Mouse (Mus musculus) midbrain, embryonic 10.5 days (tissue): ENCODE data around the gene Adm2. TPM values are rescaled to one million over a fixed set of nuclear protein-coding genes. Genes with fewer than 3 reads are reported as not detected.
A peak's percentile ranks its signal among the peaks of the same experiment; 100 is the strongest.

Source experiments
- DNase-seq: peaks from one replicate; pipeline ENCODE4 v3.0.0-alpha.2; 2017; ENCODE audit warnings: low spot score
- H3K27ac ChIP-seq: fragments of 300-500 bp; sonication (generic); replicated peaks from 2 replicates; pipeline ENCODE4 v1.5.1; 2016; ENCODE audit warnings: mild to moderate bottlenecking
- H3K27me3 ChIP-seq: fragments of 300-500 bp; sonication (generic); 2 replicates; pipeline ENCODE4 v1.6.1; 2016; ENCODE audit warnings: low read depth, mild to moderate bottlenecking; ENCODE audit not compliant: poor library complexity, severe bottlenecking
- H3K36me3 ChIP-seq: fragments of 300-500 bp; sonication (generic); 2 replicates; pipeline ENCODE4 v1.6.1; 2016; ENCODE audit warnings: mild to moderate bottlenecking, moderate library complexity
- H3K4me1 ChIP-seq: fragments of 300-500 bp; sonication (generic); 2 replicates; pipeline ENCODE4 v1.6.1; 2016
- H3K4me3 ChIP-seq: fragments of 300-500 bp; sonication (generic); 2 replicates; pipeline ENCODE4 v1.5.1; 2016; ENCODE audit warnings: mild to moderate bottlenecking, moderate library complexity
- H3K9me3 ChIP-seq: fragments of 300-500 bp; sonication (generic); replicated peaks from 2 replicates; pipeline ENCODE4 v1.6.1; 2016; ENCODE audit warnings: mild to moderate bottlenecking
- WGBS: fragments of 180-500 bp; shearing (Covaris S2); methylation state at CpG from one replicate; pipeline ENCODE4 v1.1.7; 2016; 5-methylcytosine and 5-hydroxymethylcytosine counted together
- polyA plus RNA-seq: library from polyadenylated mRNA; unstranded; fragments of >200 nt; fragmentation: Nextera tagmentation; extraction: Ambion mirVana; gene quantifications from 2 replicates; pipeline ENCODE4 v1.2.1, GENCODE M21; 2016

The Adm2 gene
- polyA plus RNA-seq, 1 experiment from 2014 or later = 0.21 TPM

DNA sequence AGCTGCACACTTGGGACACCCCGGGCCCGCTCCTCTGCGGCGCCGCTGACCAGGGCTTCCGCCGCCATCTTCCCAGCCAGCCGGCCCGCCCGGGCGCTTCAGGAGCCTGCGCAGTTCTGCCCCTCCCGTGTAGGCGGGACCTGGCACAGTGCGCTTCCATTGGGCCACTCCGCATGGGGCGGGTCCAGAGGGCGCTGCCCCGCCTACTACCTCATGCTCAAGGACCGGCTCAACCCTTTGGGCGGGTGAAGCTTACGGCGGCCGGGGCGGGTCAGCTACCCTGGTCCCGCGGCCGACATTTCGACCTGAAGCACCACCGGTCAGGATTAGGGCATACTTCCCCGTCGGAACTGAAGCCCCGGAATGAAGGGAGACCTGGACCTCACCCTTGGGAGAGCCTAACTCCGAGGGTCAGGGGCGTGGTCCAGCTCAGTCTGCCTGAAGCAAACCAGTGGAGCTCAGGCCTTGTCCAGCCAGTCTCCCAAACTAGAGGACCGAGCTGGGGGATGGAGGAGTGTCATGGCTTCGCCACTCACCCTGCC, 7.3 kb upstream of the Adm2 start, which contains the start of gene Sbf1:
Sbf1 (minus strand) TSS at position 122 of the 542 bp plus-strand sequence.
- H3K27me3 ChIP-seq = no peaks in the 10 kb centered on the region
- under 1% methylated on average over 37 of the region's 37 CpGs for WGBS
- H3K27ac ChIP-seq = peak within 1 kb of the TSS; percentile 92
- H3K36me3 ChIP-seq = no peaks in the 10 kb centered on the region
- DNase-seq = peak; percentile 98
- peaks cover 33% of the 10 kb centered on the region for H3K4me1 ChIP-seq
- H3K4me3 ChIP-seq = peak within 1 kb of the TSS; percentile 96
- H3K9me3 ChIP-seq = no peaks in the 10 kb centered on the region

DNA sequence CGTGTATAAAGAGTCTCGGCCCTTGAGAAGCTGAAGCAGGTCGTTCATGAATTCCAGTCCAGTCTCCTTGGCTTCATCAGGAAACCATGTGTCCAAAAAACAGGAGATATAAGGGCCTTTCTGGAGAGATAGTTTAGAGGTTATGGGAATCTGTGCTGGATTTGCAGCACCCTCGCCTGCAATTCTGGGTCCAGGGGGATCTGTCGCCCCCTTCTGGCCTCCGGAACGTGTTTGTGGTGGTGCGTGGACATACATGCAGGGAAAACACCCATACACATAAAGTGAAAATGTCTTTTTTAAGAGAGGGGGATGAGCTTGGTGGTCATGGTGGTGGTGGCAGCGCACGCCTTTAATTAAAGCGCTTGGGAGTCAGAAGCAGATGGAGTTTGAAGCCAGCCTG, 6.4 kb upstream of the Adm2 start:
- H3K36me3 ChIP-seq = no peaks in the 10 kb centered on the region
- peak overlapping the region; percentile 96 for H3K4me3 ChIP-seq
- peaks cover 31% of the 10 kb centered on the region for H3K4me1 ChIP-seq
- no peak for DNase-seq
- H3K27ac ChIP-seq = peak overlapping the region; percentile 92; the same call in 1 of the 2 replicates
- 61% methylated on average over 11 of the region's 11 CpGs for WGBS
- H3K27me3 ChIP-seq = no peaks in the 10 kb centered on the region
- H3K9me3 ChIP-seq = no peaks in the 10 kb centered on the region

DNA sequence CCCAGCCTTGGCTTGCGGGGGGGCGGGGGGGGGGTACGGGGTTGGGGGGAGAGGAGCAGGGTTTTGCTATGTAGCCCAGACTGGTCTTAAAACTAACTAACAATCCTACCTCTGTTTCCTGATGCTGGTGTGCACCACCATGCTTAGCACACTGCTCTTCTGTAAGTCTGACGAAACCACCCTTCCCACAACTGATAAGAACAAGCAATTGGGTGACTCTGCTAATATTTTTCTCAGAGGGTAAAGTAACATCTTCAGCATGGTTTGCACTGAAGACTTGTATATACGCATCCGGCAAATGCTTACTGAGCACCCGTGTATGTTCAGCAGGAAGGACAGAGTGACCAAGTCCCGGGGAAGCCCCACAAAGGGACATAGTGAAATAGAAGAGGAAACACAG, 1.3 kb upstream of the Adm2 start:
- H3K36me3 ChIP-seq = no peaks in the 10 kb centered on the region
- no peak overlapping the region for H3K4me3 ChIP-seq
- WGBS = 81% methylated on average over 8 of the region's 8 CpGs
- peaks cover 26% of the 10 kb centered on the region for H3K27me3 ChIP-seq
- no peak for DNase-seq
- H3K4me1 ChIP-seq = peaks cover 11% of the 10 kb centered on the region
- H3K27ac ChIP-seq = no peak overlapping the region
- H3K9me3 ChIP-seq = no peaks in the 10 kb centered on the region

DNA sequence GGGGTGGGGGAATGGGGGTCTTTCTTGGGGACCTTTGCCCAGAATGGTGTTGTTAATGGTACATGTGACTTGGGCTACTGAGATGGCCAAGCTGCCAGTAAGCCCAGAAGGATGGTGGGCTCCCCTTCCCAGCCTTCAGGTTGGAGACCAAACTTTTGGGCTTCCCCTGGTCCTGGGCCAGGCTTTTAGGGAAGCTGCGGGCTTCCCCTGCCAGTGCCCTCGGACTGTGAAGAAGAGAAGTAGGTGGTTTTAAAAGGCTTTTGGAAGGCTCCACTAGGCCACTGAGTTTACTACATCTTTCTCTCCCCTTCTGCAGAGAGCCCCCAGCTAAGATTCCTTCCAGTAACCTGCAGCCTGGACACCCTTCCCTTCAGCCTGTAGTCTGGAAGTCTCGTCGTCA, 1.1 kb downstream of the Adm2 start:
- Histone ChIP-seq H3K4me3 (no peak overlapping the region), H3K4me1 (peaks cover 11% of the 10 kb centered on the region), H3K36me3 (no peaks in the 10 kb centered on the region), H3K27me3 (peaks cover 26% of the 10 kb centered on the region), H3K27ac (no peak overlapping the region), H3K9me3 (no peaks in the 10 kb centered on the region)
- WGBS = 92% methylated on average over 4 of the region's 4 CpGs
- DNase-seq = no peak

DNA sequence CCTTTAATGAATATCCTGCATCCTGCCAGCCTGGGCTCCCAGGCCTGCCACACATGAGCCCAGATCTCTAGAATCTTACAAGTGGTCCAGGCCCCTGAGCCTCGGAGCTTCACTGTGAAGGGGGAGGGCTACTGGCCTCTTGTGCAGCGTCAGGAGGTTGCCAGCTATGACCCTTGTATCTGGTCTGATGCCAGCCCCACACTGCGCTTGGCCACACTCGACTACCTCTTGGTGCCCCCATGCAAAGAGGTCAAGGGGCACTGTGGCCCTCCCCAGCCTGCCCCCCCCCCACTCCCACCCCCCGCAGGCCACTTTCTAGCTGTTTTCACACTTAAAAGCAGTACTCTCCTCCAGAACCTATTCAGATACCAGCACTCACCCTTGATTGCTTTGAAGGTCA, 3.9 kb downstream of the Adm2 start:
- WGBS = 68% methylated on average over 5 of the region's 5 CpGs
- DNase-seq = no peak
- Histone ChIP-seq H3K27ac (no peak overlapping the region), H3K4me3 (no peak overlapping the region), H3K36me3 (no peaks in the 10 kb centered on the region), H3K4me1 (peaks cover 11% of the 10 kb centered on the region), H3K27me3 (peaks cover 26% of the 10 kb centered on the region), H3K9me3 (no peaks in the 10 kb centered on the region)

DNA sequence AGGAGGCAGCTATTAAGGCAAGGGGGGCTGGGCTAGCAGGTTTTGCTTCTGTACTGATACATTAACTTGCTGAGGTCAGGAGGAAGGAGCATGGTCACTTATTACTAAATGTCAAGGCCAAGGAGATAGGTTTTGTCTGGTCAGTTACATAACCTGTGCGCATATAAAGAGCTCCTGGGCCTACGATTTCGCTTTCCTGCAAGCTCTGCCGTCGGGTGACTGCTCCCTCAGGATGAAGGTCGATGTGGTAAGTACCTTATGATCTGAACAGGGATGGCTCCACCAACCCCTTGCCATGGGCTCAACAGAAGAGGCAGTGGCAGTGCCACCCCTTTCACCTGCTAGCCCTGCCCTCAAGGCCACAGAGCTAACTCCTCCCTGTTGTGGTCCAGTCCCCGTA, 11.8 kb downstream of the Adm2 start, which contains the start of gene Miox:
Miox (plus strand) TSS at position 128 of the 400 bp plus-strand sequence.
- H3K4me1 ChIP-seq = no peaks in the 10 kb centered on the region
- H3K9me3 ChIP-seq = no peaks in the 10 kb centered on the region
- WGBS = 90% methylated on average over 7 of the region's 7 CpGs
- no peak for DNase-seq
- no peaks in the 10 kb centered on the region for H3K36me3 ChIP-seq
- H3K27ac ChIP-seq = no peak within 1 kb of the TSS
- no peaks in the 10 kb centered on the region for H3K27me3 ChIP-seq
- no peak within 1 kb of the TSS for H3K4me3 ChIP-seq

DNA sequence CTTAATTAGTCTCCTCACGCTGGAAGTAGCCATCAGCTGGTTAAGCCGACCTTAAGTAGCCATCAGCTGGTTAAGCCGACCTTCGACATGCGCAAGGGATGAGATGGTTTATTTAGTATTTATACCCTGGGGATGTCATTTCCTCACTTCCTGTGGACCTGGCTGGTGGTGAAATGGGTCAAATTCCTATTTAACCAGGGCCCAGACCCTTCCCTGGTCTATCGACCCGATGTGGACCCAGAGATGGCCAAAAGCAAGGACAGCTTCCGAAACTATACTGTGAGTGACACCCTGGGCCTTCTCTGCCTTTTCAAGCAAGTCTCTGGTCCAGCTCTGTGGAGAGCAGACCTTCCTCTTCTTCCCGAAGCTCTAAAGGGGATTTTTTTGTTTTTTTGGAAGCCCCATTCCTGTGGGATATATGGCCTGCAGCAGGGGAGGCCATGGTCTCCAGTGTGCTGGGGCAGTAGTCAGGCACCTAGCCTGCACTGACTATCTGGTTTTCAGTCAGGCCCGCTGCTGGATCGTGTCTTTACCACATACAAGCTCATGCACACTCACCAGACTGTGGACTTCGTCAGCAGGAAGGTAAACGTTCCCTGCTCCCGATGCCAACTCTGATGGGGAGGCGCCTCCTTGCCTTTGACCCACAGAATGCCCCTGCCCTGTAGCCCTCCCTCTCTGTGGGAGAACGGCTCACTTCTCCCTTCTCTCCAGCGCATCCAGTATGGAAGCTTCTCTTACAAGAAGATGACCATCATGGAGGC, 12.4 kb downstream of the Adm2 start:
- Histone ChIP-seq H3K27me3 (no peaks in the 10 kb centered on the region), H3K27ac (no peak overlapping the region), H3K36me3 (no peaks in the 10 kb centered on the region), H3K4me3 (no peak overlapping the region), H3K4me1 (no peaks in the 10 kb centered on the region), H3K9me3 (no peaks in the 10 kb centered on the region)
- 85% methylated on average over 17 of the region's 17 CpGs for WGBS
- DNase-seq = no peak

DNA sequence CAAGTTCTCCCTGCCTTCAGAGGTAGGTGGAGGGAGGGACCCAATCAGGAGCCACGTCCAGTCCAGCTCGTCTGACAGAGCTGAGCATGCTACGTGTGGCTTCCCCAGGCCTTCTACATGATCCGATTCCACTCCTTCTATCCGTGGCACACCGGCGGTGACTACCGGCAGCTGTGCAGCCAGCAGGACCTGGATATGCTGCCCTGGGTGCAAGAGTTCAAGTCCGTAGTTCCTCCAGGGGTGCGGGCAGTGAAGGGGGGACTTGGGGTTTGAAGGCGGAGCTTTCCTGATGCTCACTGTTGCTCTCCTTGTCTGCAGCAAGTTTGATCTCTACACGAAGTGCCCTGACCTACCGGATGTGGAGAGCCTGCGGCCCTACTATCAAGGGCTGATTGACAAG, 13.9 kb downstream of the Adm2 start:
- Histone ChIP-seq H3K36me3 (no peaks in the 10 kb centered on the region), H3K27ac (no peak overlapping the region), H3K4me1 (no peaks in the 10 kb centered on the region), H3K4me3 (no peak overlapping the region), H3K27me3 (no peaks in the 10 kb centered on the region), H3K9me3 (no peaks in the 10 kb centered on the region)
- no peak for DNase-seq
- 86% methylated on average over 14 of the region's 14 CpGs for WGBS

DNA sequence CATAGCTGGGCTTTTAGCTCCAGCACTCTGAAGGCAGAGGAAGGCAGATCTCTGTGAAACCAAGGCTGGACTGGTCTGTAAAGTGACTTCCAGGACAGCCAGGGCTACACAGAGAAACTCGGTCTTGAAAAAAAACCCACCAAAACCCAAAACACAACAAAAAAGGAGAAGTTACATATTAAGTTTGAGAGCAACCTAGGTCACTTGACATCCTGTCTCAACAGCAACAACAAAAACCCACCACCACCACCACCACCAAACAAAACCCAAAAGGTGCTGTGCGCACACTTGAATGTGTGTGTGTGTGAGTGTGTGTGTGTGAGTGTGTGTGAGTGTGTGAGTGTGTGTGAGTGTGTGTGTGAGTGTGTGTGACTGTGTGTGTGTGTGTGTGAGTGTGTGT, 17.2 kb downstream of the Adm2 start:
- Histone ChIP-seq H3K27ac (no peak overlapping the region), H3K27me3 (no peaks in the 10 kb centered on the region), H3K4me3 (no peak overlapping the region), H3K4me1 (no peaks in the 10 kb centered on the region), H3K36me3 (no peaks in the 10 kb centered on the region), H3K9me3 (no peaks in the 10 kb centered on the region)
- no peak for DNase-seq
- 87% methylated on average over 2 of the region's 2 CpGs for WGBS

DNA sequence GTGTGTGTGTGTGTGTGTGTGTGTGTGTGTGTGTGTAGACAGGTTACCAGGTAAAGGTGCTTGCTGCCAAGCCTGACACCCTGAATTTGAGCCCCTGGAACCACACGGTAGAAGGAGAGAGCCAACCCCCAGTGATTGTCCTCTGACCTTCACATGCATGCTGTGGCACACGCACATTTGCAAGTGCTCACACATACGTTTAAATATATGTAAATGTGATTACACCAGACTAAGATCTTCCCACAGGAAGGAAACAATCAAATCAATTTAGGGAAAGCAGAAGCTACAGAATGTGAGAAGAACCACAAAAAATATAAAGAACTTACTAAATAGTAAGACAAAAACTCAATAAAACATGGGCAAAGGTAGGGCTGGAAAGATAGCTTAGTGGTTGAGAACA, 17.6 kb downstream of the Adm2 start:
- 86% methylated on average over 3 of the region's 3 CpGs for WGBS
- H3K27me3 ChIP-seq = no peaks in the 10 kb centered on the region
- H3K4me3 ChIP-seq = no peak overlapping the region
- no peaks in the 10 kb centered on the region for H3K4me1 ChIP-seq
- H3K27ac ChIP-seq = no peak overlapping the region
- H3K36me3 ChIP-seq = no peaks in the 10 kb centered on the region
- no peaks in the 10 kb centered on the region for H3K9me3 ChIP-seq
- DNase-seq = no peak

DNA sequence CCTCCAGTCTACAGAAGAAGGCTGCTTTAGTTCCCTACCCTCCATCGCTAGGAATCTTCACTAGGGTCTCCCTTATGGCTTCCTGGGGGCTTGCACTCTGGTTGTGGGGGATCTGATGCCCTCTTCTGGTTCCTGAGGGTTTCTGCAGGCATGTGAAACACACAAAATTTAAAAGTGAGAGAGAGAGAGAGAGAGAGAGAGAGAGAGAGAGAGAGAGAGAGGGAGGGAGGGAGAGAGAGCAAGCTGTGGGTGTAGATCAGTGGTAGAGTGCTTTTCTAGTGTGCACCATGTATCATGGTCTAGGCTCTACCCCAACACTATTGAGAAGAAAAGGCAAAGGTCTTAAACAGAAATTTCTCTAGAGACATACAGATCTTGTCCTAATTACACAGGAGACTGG, 19.2 kb downstream of the Adm2 start:
- 55% methylated on average over 1 of the region's 1 CpGs for WGBS
- Histone ChIP-seq H3K9me3 (no peaks in the 10 kb centered on the region), H3K27me3 (no peaks in the 10 kb centered on the region), H3K4me3 (no peak overlapping the region), H3K36me3 (no peaks in the 10 kb centered on the region), H3K27ac (no peak overlapping the region), H3K4me1 (no peaks in the 10 kb centered on the region)
- no peak for DNase-seq

DNA sequence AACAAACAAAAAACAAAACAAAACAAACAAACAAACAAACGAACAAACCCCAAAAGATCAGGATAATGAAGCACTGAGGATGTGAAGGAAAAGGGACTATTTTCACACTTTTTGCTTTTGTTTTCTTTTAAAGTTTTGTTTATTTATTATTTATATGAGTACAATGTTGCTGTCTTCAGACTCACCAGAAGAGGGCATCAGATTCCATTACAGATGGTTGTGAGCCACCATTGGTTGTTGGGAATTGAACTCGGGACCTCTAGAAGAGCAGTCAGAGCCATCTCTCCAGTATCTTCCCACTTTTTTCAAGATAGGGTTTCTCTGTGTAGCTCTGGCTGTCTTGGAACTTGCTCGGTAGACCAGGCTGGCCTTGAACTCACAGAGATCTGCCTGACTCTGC, 20.8 kb downstream of the Adm2 start:
- no peak overlapping the region for H3K4me3 ChIP-seq
- H3K4me1 ChIP-seq = no peaks in the 10 kb centered on the region
- no peak overlapping the region for H3K27ac ChIP-seq
- H3K9me3 ChIP-seq = no peaks in the 10 kb centered on the region
- WGBS = 79% methylated on average over 3 of the region's 3 CpGs
- H3K36me3 ChIP-seq = no peaks in the 10 kb centered on the region
- DNase-seq = no peak
- H3K27me3 ChIP-seq = no peaks in the 10 kb centered on the region

DNA sequence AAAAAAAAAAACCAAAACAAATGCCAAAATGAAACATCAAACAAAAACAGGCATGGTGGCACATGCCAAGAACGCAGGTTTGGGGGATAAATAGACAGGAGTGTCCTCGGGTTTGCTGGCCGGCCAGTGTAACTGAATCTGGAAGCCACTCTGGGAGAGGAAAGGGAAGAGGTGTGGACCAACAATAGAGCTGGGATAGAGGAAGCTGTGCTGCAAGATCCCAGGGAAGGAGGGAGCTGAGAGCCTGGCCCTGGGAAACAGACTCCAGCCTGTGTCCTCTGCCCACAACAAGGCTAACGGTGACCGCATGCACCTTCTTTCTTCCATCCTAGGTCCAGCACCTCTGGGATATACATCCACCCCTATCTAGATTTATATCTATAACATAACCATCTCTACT, 27.9 kb downstream of the Adm2 start:
- DNase-seq = no peak
- H3K27ac ChIP-seq = no peak overlapping the region
- H3K4me3 ChIP-seq = no peak overlapping the region
- peaks cover 18% of the 10 kb centered on the region for H3K4me1 ChIP-seq
- peaks cover 50% of the 10 kb centered on the region for H3K36me3 ChIP-seq
- 87% methylated on average over 5 of the region's 5 CpGs for WGBS
- H3K27me3 ChIP-seq = no peaks in the 10 kb centered on the region
- H3K9me3 ChIP-seq = no peaks in the 10 kb centered on the region
